In the genomic region with DNA sequence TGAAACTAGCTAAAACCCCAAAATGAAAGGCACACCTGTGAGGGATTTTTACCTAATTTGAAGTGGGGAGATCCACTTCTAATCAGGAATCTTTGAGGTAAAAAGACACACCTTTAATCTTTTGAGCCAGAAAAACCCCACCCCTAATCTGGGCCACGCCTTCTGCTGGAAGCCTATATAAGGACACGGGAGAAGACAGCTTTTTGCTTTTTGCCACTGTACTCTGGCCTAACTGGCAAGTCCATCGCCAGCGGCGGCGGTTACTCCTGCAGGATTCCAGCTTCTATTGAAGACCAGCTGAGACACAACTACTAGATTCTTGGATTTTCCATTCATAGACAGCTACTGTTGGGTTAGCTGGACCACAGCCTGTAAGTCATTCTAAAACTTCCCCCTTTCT, we compare ENCODE assay signal across 7 mouse cellular contexts. TPM values are rescaled to one million over a fixed set of nuclear protein-coding genes. Genes with fewer than 3 reads are reported as not detected.
A peak's percentile ranks its signal among the peaks of the same experiment; 100 is the strongest.
DNase-seq lines count a peak whose midpoint lies in the region; ATAC-seq and TF ChIP-seq lines count a peak whose summit lies in the region.

A gene (plus strand): TSS at position 213 of the 400 bp plus-strand sequence.

- H3K9me3 ChIP-seq in E14TG2a.4 (ENCODE audit: low read length), result no peaks in the 10 kb centered on the region
- no peaks in the 10 kb centered on the region for H3K9me3 ChIP-seq in heart, embryonic 10.5 days
- no peaks in the 10 kb centered on the region for H3K9me3 ChIP-seq in kidney, embryonic 14.5 days (ENCODE audit: control insufficient read depth, low read length)
- no peaks in the 10 kb centered on the region for H3K9me3 ChIP-seq in liver, postnatal 0 days (ENCODE audit: low read length)

- H3K9ac ChIP-seq in kidney, embryonic 14.5 days (ENCODE audit: low read depth, low read length), result peak within 1 kb of the TSS; percentile 99; the same call in 1 of the 2 replicates
- peak within 1 kb of the TSS; percentile 94 for H3K9ac ChIP-seq in liver, postnatal 0 days (replicated peaks)

- peaks cover 3% of the 10 kb centered on the region; the same call in 1 of the 2 replicates for H3K27me3 ChIP-seq in E14TG2a.4 (ENCODE audit: insufficient read depth, low read length)
- H3K27me3 ChIP-seq in heart, embryonic 10.5 days (ENCODE audit: insufficient read depth, poor library complexity, severe bottlenecking), result no peaks in the 10 kb centered on the region
- no peaks in the 10 kb centered on the region for H3K27me3 ChIP-seq in kidney, embryonic 14.5 days (ENCODE audit: control insufficient read depth, insufficient read depth, low read length)
- no peaks in the 10 kb centered on the region for H3K27me3 ChIP-seq in liver, postnatal 0 days (ENCODE audit: insufficient read depth, low read length)

- H3K36me3 ChIP-seq in E14TG2a.4 (ENCODE audit: insufficient read depth, low read length), result no peaks in the 10 kb centered on the region
- H3K36me3 ChIP-seq in heart, embryonic 10.5 days, result peaks cover 3% of the 10 kb centered on the region; the same call in 1 of the 2 replicates
- H3K36me3 ChIP-seq in kidney, embryonic 14.5 days (ENCODE audit: control insufficient read depth, insufficient read depth, low read length), result no peaks in the 10 kb centered on the region
- H3K36me3 ChIP-seq in liver, postnatal 0 days (replicated peaks; ENCODE audit: insufficient read depth, low read length), result no peaks in the 10 kb centered on the region

- ATAC-seq in kidney, embryonic 14.5 days (ENCODE audit: low FRiP score, low TSS enrichment), result no peak
- no peak for ATAC-seq in liver, postnatal 0 days

- WGBS in heart, embryonic 10.5 days, result 87% methylated on average over 6 of the region's 6 CpGs
- 87% methylated on average over 6 of the region's 6 CpGs for WGBS in kidney, embryonic 14.5 days
- WGBS in liver, postnatal 0 days (ENCODE audit: insufficient replicate concordance), result 80% methylated on average over 6 of the region's 6 CpGs

- DNase-seq in R1 (ENCODE audit: low read depth, low spot score), result peak; percentile 19
- no peak for DNase-seq in heart, embryonic 10.5 days (ENCODE audit: low spot score)
- no peak for DNase-seq in liver, postnatal 0 days
- DNase-seq in embryo, embryonic 10.5 days (ENCODE audit: low spot score), result no peak
- no peak for DNase-seq in urinary bladder, postnatal 25 days (ENCODE audit: low spot score)

- peak within 1 kb of the TSS; percentile 100 for H3K27ac ChIP-seq in heart, embryonic 10.5 days
- peak within 1 kb of the TSS; percentile 100 for H3K27ac ChIP-seq in kidney, embryonic 14.5 days (ENCODE audit: low read depth, low read length)
- H3K27ac ChIP-seq in liver, postnatal 0 days (ENCODE audit: low read depth), result peak within 1 kb of the TSS; percentile 99

- H3K4me1 ChIP-seq in E14TG2a.4 (replicated peaks; ENCODE audit: low read depth, low read length), result peaks cover 37% of the 10 kb centered on the region
- H3K4me1 ChIP-seq in heart, embryonic 10.5 days, result peaks cover 10% of the 10 kb centered on the region
- H3K4me1 ChIP-seq in kidney, embryonic 14.5 days (ENCODE audit: control insufficient read depth, insufficient read depth, low read length), result peaks cover 19% of the 10 kb centered on the region
- H3K4me1 ChIP-seq in liver, postnatal 0 days (ENCODE audit: insufficient read depth), result peaks cover 10% of the 10 kb centered on the region

- no peak for TF ChIP-seq EP300 in liver, postnatal 0 days (IDR thresholded peaks at IDR 0.05; ENCODE audit: low read depth)

- peak within 1 kb of the TSS; percentile 79 for H3K4me2 ChIP-seq in kidney, embryonic 14.5 days (replicated peaks; ENCODE audit: low read depth, low read length)
- H3K4me2 ChIP-seq in liver, postnatal 0 days (ENCODE audit: low read depth, low read length), result peak within 1 kb of the TSS; percentile 83

- no peak for TF ChIP-seq CTCF in E14TG2a.4 (conservative IDR thresholded peaks at IDR 0.05; ENCODE audit: low read length)
- no peak for TF ChIP-seq CTCF in liver, postnatal 0 days (IDR thresholded peaks at IDR 0.05; ENCODE audit: low read depth)

- peak within 1 kb of the TSS; percentile 82 for H3K4me3 ChIP-seq in E14TG2a.4 (replicated peaks; ENCODE audit: low read length)
- H3K4me3 ChIP-seq in heart, embryonic 10.5 days, result peak within 1 kb of the TSS; percentile 87
- peak within 1 kb of the TSS; percentile 83 for H3K4me3 ChIP-seq in kidney, embryonic 14.5 days (ENCODE audit: low read length)
- peak within 1 kb of the TSS; percentile 84 for H3K4me3 ChIP-seq in liver, postnatal 0 days (ENCODE audit: low read depth, low read length)

RNA-seq across cellular contexts. Expression of the gene that starts here (rescaled TPM):
- polyA plus RNA-seq in heart, embryonic 10.5 days (2016; fragmentation: Nextera tagmentation; extraction: Ambion mirVana), result 52.1 and 56.2 TPM in 2 replicates
- polyA plus RNA-seq in kidney, embryonic 14.5 days (2014; fragmentation: Nextera tagmentation; extraction: Ambion mirVana), result 73.0 and 90.4 TPM in 2 replicates
- polyA plus RNA-seq in liver, postnatal 0 days (2015; fragmentation: Nextera tagmentation; extraction: Ambion mirVana), result 5.7 and 6.7 TPM in 2 replicates
